Mouse (Mus musculus) heart, postnatal 36 days (tissue): Measurements from ENCODE around the gene Atp2b1. TPM values are rescaled to one million over a fixed set of nuclear protein-coding genes. Genes with fewer than 3 reads are reported as not detected.

Experiments used
- DNase-seq, 2 experiments: peaks; one replicate each; pipeline ENCODE4 v3.0.0; 2021 to 2022
- intact Hi-C: fragments of 180-260 bp; cut with DNase I; formaldehyde crosslinking; loops from one replicate; pipeline ENCODE4 v1.15.1; 2025
- total RNA-seq, 2 experiments: library from RNA; stranded (reverse); gene quantifications; 2 replicates each; pipeline ENCODE4 v1.2.3; 2021

The Atp2b1 gene
- total RNA-seq, 2 experiments from 2014 or later = 69.0 to 69.9 TPM

DNA sequence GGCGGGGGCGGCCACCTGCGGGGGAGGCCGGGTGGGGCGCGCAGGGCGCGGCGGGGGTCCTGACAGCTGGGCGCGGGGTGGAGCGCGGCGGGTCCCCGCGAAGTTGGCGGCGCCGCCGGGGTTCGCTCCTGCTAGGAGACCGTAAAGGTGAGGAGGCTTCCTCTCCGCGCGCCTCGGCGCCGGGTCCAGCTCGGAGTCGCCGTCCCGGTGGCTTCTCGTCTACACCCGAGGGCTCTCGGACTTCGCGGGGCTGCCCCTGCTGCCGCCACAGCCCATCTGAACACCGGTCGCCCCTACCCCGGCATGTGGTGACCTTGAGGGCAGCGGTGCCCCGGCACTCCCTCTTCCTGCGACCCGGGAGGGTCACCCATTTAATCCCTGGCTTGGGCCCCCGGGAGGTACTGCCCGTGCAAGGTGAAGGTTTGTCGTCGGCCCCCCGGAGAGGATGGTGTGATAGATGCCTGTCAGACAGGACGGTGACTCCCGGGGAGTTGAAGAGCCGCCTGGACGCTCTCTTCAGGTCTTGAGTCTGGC, 1.3 kb downstream of the Atp2b1 start:
- DNase-seq = peak; percentile 43 to 59
- intact Hi-C loops = loop anchor here (2.0 to 5.0 kb wide), 5 partner anchors 42 to 253 kb away; no protein-coding TSS in a partner anchor

DNA sequence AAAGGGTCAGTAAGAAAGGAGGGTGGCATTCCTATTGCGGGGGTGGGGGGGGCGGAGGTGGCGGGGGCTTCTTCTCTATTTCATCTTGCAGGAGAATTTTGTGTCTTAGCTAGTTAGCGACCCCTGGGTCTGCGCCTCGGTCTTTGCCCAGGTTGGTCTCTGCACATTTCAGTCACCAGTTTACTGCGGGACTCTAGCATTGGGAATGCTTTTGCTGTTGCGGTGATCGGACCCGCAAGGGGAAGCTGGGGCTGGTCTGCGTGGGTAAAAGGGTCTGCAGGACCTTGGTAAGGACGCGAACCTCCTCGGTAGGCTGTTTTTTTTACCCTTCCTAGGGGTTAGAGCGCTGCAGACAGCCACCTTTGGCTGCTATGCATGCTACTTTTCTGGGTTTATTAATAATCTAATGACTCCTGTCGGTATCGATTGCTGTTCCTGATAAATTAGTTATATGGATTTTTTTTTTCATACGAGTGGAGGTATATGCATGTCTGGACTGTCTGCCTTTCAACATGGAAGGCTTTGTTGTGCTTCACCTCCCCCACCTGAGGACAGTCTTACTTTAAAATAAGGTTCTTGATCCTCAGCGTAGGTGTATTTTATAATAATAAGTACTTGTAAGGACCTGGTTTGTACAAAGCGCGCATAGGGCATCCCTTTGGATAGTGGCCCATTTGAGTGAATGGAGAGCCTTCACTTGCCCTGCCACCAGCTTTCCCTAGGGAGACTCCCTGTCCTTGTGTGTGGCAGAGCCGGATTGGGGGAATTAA, 2.0 kb downstream of the Atp2b1 start:
- intact Hi-C loops = loop anchor here (5.0 kb wide), 2 partner anchors 41 to 254 kb away; no protein-coding TSS in a partner anchor
- DNase-seq = peak in 1 of 2 experiments; percentile 13

DNA sequence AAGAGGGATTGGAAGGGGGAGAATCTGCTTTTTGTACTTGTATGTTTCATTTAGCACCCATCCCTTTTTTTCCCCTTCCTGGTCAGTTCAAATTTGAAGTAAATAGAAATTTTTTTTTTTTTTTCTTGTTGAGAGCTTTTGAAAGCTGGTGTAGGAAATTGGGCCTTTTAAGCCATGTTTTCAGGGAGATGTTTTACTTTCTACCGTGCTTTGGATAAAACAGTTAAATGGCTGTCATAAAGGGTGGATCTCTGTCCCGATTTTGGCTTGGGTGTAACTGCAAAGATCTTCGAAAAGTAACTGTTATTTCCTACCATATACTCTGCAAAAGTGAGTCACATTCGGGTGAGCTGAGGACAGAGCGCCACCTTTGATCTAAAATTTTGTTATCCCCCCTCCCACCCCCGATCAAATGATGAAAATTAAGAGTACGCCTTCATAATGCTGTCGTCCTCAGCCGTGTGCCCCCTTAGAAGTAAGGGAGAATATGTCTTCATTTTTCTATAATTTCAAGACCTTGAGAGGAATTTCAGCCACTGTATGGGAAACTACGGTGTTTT, 2.7 kb downstream of the Atp2b1 start:
- DNase-seq = no peak
- intact Hi-C loops = loop anchor here (5.0 kb wide), 2 partner anchors 40 to 255 kb away; no protein-coding TSS in a partner anchor

DNA sequence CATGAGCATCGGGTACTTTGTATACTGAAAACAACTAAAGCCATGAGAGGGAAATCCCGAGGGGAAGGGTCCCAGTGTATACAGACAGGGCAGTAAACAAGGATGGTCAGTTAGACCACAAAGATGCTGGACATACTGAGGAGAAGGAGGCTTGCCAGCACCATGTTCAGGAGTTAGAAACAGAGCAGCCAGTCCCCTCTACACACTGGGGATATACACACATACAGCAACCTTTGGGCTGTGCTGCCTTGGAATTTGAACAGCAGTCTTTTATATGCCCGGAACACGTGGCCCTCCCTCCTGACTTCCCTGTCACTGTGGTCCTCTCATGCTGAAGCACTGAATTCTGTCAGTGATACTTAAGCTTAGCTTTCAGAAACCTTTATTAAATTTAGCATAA, 10.9 kb downstream of the Atp2b1 start:
- no peak for DNase-seq
- intact Hi-C loops = no loop called here

DNA sequence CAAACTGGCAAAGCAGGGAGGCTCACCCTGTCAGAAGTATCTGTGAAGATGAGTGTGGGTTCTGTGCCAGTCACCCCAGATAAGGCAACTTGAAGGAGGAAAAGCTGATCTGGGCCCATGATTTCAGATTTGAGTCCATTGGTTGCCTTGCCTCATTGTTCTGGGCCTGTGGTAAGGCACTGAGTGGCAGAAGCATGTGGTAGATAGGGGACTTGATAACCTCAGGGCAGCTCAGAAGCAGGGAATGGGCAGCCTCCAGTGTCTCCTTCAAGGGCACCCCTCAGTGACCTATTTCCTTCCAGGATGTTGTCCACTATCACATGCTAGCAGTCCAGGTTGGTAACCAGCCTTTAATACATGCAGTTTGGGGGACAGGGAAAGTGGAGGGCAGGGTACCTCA, 12.8 kb downstream of the Atp2b1 start:
- no peak for DNase-seq
- intact Hi-C loops = no loop called here

DNA sequence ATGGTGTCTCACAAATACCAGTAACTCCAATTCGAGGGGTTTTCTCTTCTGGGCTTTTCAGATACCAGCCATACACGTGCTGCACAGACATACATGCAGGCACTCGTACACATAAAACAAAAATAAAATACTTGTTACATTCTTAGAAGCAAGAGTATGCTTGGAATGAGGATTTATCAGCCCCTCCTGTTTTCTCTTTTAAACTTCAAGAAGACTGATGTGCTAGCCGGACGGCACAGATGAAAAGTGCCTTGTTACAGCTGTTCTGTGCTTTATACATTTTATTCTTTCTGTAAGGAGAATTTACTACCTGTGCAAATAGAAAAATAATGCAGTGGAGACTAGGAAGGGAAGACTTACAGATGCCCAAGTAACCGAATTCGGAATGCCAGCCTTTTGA, 15.2 kb downstream of the Atp2b1 start:
- intact Hi-C loops = no loop called here
- DNase-seq = no peak

DNA sequence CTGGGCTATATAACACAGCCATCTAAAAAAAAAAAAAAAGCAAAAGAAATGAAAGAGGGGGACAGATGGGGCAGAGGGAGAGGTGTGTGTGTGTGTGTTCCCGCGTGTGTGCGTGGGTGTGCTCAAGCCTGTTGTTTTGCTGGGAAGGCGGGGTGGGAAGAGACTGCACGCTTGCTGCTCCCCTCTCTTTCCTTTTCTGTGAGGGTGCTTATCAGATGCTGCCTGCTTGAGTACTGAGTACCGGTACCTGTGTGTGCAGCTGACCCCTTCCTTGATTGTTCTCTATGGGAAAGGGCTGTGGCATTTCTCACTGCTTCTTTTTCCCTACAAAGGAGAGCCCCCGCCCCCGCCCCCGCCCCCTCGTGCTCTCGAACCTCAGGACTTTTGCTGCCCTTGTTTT, 15.9 kb downstream of the Atp2b1 start:
- intact Hi-C loops = no loop called here
- no peak for DNase-seq

DNA sequence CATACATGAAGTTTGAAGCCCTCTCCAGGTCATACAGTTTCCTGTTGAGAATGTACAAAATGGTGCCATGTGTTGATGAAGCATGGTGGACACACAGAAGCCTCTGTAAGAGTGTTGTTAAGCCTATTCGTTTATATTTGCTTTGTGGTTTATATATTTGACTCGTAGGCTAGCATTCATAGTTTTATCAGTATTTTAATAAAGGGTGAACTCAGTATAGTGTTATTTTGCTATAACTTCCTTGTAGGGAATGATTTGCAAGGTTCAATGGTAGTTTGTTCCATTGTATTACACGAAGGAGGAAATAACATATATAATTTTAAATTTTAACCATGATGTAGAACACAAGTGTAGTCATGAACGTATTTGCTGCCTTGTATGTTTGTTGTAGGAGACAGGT, 25.9 kb downstream of the Atp2b1 start:
- no peak for DNase-seq
- intact Hi-C loops = no loop called here

DNA sequence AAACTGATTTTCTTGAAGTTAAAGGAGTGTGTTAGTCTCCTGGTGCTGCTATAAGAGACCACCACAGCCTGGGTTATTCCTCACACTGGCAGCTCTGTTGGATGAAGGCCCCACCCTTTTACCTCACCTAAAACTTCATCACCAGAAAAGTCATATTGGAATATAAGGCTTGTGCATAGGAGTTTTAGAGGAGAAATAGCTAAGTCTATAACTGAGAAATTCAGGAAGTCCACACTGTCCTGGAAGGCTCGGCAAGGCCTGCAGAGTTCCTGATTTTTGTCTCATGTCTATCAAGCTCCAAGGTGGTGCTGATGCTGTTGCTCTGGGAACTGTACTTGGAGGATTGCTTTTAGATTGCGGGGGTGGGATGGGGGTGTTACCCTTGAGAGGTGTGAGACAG, 26.6 kb downstream of the Atp2b1 start:
- intact Hi-C loops = no loop called here
- no peak for DNase-seq

DNA sequence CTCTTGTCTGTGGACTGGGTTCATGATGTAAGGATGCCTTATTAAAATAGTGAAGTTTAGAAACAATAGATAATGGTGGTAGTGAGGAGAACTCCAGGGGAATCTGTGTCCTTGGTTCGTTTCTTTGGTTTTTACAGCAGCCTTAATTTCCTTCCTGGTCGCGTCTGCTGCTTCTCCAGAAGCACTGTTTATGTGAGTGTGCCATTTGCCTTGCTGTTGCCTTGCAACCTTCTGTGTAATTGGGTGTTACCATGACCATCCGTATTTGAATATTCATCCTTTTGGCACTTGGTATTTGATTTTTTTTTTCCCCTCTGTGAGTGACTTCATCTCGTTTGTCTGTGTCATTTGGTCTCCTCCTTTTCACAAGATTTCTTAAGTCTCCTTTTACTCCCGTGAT, 27.8 kb downstream of the Atp2b1 start:
- intact Hi-C loops = no loop called here
- DNase-seq = no peak

DNA sequence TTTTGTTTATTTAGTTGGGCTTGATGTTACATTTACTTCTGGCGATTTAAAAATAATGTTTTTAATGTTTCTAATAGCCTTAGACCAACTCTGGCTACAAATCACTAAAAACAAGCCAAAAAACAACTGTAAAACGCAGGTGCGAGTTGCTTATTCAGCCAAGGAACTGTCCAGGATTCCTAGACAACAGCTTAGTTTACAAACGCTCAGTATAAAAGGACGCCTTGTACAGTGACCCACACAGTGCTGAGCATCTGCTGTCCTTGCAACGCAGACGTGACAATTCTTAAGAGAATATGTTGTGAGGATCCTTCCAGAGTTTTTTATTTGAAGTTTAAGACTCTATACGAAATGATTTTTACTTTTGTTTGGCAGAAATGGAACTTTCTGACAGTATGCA, 28.8 kb downstream of the Atp2b1 start:
- intact Hi-C loops = no loop called here
- DNase-seq = no peak

DNA sequence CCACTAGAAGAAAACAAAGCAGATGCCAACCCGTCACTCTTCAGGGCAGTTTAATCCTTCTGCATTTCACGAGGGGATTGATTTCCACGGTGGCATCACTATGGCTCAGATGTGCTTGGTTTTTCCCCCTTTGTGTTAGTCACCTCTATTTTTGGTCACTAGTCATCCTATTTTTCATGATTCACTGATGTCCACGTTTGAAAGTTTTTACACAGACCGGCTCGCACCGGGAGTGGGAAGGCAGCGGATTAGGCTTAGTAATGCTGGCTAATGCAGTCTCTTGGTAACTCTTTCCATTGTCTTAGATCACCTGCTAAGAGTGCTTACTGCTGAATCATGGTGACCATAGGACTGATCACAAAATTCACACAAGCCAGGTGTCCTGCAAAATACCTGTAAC, 29.7 kb downstream of the Atp2b1 start:
- intact Hi-C loops = no loop called here
- DNase-seq = no peak

DNA sequence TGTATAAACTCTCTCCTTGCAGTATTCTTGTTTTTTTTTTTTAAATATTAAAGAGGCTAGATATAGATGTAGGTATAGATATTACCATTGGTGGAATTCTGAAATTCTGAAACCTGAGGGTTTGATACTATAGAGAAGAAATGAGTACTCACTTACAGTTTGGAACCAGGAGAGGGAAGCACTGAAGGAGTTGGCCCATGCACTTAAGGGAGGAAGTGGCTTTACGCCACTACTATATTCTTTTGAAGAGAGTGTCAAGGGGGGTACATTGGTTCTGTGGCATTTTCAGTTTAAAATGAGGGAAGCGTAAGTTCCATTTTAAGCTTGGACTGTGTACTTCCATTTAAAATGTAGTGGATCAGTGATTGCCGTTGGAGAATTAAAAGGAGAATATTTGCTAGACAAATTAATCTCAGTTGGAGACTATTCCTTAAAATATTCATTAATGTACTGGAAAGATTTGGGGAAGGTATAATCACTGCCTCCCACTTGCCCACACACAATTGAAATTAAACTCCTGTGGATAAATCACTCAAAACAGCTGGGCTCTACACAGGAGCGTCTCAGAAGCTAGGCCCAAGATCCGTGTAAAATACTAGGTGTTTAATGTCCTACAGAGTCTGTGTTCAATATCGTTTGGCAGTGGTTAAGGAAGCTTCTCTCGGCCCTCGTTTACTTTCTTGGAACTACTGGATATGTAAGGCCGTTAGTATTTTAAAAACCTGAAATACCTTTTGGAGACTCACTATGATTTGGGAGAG, 32.0 kb downstream of the Atp2b1 start:
- intact Hi-C loops = no loop called here
- no peak for DNase-seq

DNA sequence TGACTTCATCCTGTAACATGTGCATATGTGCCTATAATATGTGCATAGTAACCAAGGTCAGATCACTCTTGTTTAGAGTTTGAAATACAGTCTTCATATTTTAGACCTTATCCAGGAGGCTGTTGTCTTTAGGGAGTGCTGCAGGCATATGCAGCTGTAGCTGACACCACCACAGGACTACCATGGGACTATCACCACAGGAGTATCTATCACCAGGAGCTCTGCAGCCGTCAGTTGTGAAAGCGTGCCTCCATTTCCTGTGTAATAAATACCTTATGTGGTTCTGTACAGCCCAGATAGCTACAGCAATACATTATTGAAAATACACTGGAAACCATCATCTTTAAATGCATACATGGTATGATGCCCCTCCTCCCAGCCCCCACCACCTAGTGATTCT, 33.0 kb downstream of the Atp2b1 start:
- DNase-seq = no peak
- intact Hi-C loops = no loop called here

DNA sequence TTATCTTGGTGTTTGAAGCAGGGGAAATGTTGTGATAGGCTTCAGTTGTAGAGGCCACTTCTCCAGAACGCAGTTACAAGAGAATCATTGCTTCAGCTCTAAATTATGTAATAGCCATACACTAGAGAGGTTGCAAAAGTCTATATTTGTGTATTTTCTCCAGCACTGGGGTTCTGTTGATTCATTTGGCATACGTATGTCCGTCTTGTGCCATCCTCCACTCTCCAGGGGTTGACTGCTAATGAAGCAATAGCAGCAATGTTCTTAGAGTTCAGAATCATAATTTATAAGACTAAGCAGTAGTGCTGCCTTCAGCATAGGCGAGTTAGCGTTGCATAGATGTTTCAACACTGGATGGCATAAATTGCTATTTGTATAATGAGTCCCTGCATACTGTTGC, 33.9 kb downstream of the Atp2b1 start:
- DNase-seq = no peak
- intact Hi-C loops = no loop called here

DNA sequence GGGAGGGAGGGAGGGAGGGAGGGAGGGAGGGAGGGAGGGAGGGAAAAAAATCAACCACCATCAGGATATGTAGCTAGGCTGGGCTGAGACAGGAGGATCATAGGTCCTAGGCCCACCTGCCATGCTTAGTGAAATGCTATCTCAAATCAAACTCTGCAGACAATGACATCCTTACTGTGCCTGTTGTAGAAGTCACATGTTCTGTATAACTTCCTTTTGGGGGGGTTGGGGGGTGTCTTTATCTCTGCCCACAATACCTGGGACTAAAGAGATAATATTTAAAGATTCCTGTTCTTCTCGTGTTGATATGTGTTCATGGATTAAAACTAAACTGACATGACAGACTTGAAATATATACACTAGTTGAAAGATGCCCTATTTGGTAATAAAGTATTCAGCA, 35.5 kb downstream of the Atp2b1 start:
- no peak for DNase-seq
- intact Hi-C loops = no loop called here

DNA sequence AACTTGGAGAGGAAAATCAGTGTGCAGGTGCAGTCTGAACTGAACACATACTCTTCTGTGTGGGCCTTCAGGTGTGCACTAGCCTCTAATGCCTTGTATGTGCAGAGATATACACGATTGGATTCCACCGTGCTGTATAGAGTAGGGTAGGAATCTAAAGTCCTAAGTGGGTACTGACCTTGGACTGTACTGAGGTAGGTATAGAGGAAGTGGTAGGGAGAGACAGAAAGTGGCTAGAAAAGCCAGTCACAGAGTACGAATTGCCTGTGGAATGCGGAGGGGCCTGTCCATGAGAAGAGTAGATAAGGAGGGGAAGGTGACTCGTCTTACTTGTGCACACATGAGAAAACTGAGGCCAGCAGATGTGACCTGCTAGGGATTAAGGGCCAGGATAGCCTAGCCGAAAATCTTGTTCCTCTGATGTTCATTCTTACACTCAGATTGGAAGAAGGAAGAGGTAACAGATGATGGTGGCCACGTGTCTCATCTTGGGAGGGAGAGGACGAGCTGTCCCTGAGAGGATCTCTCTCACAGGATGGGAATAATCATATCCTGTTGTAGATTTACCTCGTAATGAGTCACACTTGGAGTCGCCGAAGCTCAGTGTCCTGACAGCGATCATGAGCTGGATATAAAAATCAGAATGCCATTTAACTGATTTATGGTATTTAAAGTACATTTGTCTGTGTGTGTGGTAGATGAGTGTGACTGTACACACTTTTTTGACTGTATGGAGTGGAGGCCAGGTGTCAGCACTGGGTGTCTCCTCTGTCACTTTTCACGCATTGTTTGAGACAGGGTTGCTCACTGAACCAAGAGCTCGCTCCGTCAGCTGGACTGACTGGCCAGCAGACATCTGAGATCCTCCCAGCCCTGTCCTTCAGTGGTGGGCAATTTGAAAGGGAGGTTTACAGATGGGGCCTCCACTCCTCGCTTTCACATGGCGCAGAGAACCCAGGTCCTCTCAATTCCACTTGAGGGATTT, 37.4 kb downstream of the Atp2b1 start:
- intact Hi-C loops = no loop called here
- DNase-seq = no peak

DNA sequence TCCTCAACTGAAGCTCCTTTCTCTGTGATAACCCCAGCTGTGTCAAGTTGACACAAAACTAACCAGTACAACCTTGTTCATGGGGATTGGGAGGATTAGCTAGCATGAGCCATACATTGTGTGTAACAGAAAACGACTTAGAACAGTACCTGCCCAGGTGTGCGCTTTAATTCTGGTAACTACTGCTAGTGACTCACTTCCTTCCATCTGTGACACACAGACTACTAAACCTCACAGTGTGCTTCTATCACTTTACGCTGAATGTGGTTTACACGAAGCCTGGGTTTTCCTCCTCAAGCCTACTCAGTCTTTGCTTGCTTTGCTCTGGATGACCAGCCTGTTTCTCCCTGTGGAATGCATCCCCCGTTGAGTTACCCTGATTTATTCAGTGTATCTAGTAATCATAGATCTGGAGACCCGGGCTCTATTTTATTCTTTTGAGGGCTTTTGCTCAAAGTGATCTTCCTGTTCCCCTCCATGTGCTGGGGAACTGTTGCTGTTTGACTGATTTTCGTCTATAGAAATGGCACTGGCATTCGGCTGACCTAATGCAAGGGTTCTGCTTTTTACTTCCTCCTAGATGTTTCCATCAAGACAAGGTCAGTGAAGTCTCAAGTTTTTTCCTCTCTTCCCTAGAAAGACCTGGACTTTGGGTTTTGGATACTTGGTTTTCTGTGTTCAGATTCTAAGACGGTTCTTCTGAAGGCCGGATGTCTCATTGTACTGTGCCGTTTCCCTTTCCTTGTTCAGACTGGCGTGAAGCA, 40.2 kb downstream of the Atp2b1 start:
- DNase-seq = no peak

DNA sequence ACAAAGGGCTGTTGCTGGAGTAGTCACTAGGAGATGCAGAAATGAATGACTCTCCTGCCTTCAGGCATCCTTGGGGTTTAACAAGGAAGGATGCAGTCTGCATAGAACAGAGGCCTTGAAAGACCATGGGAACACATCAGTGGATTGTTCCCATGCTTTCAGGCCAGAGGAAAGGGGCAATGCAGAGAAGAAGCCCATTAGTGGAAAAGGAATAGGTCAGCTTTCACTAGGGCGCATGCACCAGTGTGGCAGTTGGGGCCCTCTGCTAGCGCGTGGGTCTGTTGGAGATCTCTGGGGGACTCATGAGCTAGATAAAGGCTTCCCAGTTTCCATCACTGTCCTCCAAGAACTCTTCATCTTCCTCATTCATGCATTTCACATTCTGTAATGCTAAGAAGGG, 41.9 kb downstream of the Atp2b1 start:
- DNase-seq = no peak
- intact Hi-C loops = loop anchor here (5.0 kb wide), 1 partner anchor 39 kb away; no protein-coding TSS in a partner anchor

More for the DNA sequence above, 40.2 kb downstream of the Atp2b1 start:
- intact Hi-C loops = no loop called here
